Mouse (Mus musculus) fat pad, adult 2 months (tissue): ENCODE measurements around the gene Nod2.
"Not testable (repeated sequence)": the region's sequence is repeated elsewhere in the genome, so short reads cannot be mapped to it uniquely, and the experiment has no call there.

Experiments used
- DNase-seq: peaks from one replicate; pipeline ENCODE4 v3.0.0-alpha.2; 2011; ENCODE audit warnings: low read depth, low spot score; ENCODE audit errors: extremely low read depth

Gene Nod2

DNA sequence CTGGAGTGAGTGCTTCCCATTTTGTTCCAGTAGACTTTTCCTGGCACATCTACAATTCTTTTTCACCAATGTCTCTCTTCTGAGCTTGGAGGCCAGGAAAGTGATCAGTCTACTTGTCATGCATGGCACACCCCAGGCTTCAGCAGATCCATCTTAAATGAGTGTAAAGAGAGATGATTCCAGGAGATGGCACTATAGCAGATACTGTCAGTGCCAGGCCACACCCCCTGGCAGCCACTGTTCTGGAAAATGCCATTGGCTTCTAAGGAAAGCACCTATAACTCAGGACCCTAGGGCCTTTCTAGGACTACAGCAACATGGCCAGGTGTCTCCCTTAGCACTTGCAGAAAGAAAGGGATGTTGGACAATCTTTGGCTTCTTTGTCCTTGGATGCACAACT lies 16.0 kb upstream of the Nod2 start:
- no peak for DNase-seq

- no peak for DNase-seq
Observed at GRCm38 (mm10) chr8:88633343-88633765, 13.8 kb upstream of the Nod2 start.

GRCm38 (mm10) chr8:88635474-88636397 lies 11.4 kb upstream of the Nod2 start, which contains the start of gene Snx20:
Snx20 (minus strand) TSS chr8:88636128.
- DNase-seq, result no peak

DNA sequence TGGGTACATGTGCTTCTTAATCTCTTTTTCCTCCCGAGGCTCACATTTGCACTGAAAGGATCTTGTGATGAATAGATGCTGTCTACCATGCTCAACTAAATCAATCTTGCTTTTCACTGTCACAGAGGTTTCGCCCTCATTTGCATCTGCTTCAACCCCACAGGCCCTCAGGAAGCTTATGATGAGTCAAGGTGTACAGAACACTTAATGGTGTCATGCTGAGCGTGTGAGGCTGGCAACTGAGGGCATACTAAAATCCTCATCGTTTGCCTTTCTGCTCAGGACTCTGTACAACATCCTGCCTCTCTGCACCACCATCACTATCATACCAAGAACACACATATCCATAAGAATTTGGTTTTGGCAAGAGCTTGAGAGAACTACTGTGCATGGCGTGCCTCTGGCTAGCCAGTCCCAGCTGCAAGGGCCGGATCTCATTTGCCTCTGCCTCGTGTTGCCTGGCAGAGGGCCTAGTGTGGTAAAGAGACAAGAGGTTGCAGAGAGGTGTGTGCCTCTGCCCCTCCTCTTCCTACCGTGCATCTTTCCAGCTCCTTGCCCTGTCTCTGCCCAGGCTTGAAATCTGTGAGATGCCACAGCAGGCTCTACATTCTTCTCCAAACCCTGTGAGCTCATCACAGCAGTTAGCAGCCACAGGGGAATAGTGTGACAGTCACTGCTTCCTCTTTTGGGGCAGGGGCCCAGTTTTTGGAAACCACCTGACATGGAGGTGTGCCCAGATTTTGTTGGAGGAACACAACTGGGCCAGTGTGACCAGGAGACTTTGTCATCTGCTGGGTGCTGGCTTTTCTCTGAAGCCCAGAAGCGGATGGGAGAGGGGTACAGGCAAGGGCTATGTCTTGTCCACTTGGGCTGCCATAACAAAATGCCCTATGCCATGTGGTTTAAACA lies 9.8 kb upstream of the Nod2 start:
- DNase-seq, result no peak

- peak; percentile 77 for DNase-seq
Observed at GRCm38 (mm10) chr8:88638908-88639307, 8.2 kb upstream of the Nod2 start.

GRCm38 (mm10) chr8:88642734-88643564 lies 4.2 kb upstream of the Nod2 start:
- DNase-seq, result no peak

DNA sequence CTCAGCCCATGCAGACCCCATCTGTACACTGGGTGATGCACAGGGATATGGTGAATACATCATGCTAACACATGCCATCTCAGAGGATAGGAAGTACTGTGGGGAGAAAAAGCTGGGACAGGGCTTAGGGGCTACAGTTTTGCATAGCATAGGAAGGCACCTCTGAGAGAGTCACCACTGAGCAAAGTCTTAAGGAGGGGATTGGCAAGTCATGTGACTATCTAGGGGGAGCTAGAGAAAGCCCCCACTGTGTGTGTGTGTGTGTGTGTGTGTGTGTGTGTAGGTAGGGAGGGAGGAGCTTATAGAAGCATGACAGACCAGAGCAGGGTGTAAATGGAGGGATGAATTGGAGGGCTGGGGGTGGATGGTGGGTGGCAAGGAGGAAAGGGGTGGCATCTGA lies 1.2 kb downstream of the Nod2 start:
- no peak for DNase-seq

- DNase-seq, result peak; percentile 40
Observed at GRCm38 (mm10) chr8:88650016-88650708, 3.0 kb downstream of the Nod2 start.

DNA sequence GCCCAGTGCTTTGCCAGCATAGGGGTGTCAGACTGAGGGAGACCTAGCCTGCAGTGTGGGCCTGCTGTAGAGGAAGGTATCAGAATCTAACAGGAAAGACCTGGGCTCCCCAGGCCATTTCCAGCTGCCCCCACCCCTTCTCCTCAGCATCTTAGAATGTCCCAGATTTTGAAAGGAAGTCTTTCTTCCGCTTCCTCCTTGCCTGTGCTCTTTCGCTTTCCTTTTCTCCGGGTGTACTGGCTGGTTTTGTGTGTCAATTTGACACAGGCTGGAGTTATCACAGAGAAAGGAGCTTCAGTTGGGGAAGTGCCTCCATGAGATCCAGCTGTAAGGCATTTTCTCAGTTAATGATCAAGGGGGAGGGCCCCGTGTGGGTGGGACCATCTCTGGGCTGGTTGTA lies 4.0 kb downstream of the Nod2 start:
- not testable (repeated sequence) for DNase-seq

GRCm38 (mm10) chr8:88655334-88655733 lies 8.2 kb downstream of the Nod2 start:
- DNase-seq, result no peak

GRCm38 (mm10) chr8:88659873-88660272 lies 12.8 kb downstream of the Nod2 start:
- no peak for DNase-seq

DNA sequence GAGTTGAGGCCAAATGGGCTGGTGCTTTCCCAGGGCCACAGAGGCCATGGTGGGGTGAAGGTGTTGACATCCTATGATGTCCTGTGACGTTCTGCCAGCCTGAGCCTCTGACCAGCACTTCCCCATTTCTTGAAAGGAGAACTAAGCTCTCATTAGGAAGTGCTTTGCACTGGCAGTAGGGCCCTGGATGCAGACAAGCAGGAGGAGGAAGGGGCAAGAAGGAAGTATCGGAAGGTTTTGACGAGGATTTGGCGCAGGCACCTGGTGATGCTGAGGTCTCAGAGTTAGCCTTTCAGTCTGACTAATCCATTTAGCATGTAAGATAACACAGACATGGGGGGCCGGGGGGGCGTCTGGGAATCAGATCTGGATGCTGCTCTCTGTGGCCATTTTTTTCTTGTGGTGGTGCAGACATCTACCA lies 15.3 kb downstream of the Nod2 start:
- no peak for DNase-seq

DNA sequence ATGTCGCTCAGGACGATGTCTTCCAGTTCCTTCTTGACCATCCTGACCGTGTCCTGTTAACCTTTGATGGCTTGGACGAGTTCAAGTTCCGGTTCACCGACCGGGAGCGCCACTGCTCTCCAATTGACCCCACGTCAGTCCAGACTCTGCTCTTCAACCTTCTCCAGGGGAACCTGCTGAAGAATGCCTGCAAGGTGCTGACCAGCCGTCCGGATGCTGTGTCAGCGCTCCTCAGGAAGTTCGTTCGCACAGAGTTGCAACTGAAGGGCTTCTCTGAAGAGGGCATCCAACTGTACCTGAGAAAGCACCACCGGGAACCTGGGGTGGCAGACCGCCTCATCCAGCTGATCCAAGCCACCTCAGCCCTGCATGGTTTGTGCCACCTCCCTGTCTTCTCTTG lies 17.0 kb downstream of the Nod2 start:
- no peak for DNase-seq

- no peak for DNase-seq
Observed at GRCm38 (mm10) chr8:88664947-88665346, 17.8 kb downstream of the Nod2 start.

- no peak for DNase-seq
Observed at GRCm38 (mm10) chr8:88666435-88666834, 19.3 kb downstream of the Nod2 start.

- DNase-seq, result no peak
Observed at GRCm38 (mm10) chr8:88668400-88669086, 21.4 kb downstream of the Nod2 start.

DNA sequence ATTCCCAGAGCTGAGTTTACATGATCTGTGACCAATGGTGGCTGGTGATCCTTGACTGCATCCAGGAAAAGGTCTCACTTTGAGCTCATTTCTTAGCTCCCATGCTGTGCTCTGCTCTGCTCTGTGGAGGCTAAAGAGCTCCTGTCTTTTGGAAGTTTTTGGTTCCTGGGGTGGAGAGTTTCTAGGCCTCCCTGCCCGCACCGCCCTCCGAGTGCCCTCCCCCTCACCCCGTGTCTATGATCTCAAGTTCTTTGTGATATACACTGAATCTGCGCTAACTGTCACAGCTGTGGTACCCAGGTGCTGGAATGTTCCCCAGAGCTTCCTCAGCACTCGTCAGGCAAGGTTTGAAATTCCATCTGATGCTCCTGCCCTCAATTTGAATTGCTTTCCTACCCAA lies 23.7 kb downstream of the Nod2 start:
- no peak for DNase-seq

- no peak for DNase-seq
Observed at GRCm38 (mm10) chr8:88671575-88671974, 24.5 kb downstream of the Nod2 start.

DNA sequence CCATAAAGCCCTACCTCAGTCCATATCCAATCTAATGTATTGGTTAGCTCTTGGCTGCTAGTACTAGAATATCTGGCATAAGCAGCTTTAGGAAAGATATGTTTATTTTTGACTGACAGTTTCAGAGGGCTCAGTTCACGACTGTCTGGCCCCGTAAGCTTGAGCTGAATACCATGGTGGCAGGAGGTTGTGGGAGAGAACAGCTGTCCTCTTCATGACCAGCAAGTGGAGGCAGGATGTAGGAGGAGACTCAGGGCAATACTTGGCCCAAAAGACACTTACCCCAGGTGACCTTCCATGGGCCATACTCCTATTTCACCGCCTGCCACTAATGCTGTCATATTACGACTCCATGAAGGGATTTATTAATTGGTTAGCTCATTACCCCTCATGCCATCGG lies 26.7 kb downstream of the Nod2 start:
- DNase-seq, result no peak
